Mouse (Mus musculus): ENCODE data around the gene Tmem161a.

- TF ChIP-seq SIN3A (IDR thresholded peaks at IDR 0.05; ENCODE audit: low read length) (no peak), CTCF (conservative IDR thresholded peaks at IDR 0.05 in 1 of 2, IDR thresholded peaks at IDR 0.05 in 1 of 2; ENCODE audit: low read depth in 2 of 2, low read length in 2 of 2) (no peak), PAX5 (IDR thresholded peaks at IDR 0.05; ENCODE audit: low read length) (no peak)
Measured at GRCm38 (mm10) chr8:70211726-70212111, 39.6 kb downstream of the Tmem161a start.
